Mouse (Mus musculus) left cerebral cortex, adult 8-10 months (tissue): ENCODE results near the gene Adgre5. TPM values are rescaled to one million over a fixed set of nuclear protein-coding genes. Genes with fewer than 3 reads are reported as not detected.

Experiments
- DNase-seq, 2 experiments: peaks; one replicate each; pipeline ENCODE4 v3.0.0; 2022; ENCODE audit warnings: low spot score in 2 of 2
- total RNA-seq, 4 experiments: library from RNA; stranded (reverse); gene quantifications; 2 replicates each; pipeline ENCODE4 v1.2.4; 2022

Gene Adgre5
- total RNA-seq, 4 experiments from 2014 or later, result 8.3 to 12.2 (median 8.8) TPM

- DNase-seq, result peak; percentile 69 to 72
These were observed 16.2 kb downstream of the Adgre5 start for GRCm38 (mm10) chr8:83724697-83725482.

- DNase-seq, result no peak
These were observed 17.6 kb downstream of the Adgre5 start for GRCm38 (mm10) chr8:83723447-83724083.

DNA sequence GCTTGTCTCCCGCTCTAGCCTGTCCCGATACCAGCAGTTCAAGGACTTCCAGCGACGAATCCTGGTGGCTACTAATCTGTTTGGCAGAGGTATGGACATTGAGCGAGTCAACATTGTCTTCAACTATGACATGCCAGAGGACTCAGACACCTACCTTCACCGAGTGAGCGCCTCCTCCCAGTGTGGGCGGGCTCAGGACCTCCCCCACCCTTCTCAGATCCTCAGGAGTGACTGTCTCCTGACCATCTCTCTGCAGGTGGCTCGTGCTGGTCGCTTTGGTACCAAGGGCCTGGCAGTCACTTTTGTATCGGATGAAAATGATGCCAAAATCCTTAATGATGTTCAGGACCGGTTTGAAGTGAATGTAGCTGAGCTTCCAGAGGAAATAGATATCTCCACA is 18.5 kb downstream of the Adgre5 start:
- no peak for DNase-seq

DNA sequence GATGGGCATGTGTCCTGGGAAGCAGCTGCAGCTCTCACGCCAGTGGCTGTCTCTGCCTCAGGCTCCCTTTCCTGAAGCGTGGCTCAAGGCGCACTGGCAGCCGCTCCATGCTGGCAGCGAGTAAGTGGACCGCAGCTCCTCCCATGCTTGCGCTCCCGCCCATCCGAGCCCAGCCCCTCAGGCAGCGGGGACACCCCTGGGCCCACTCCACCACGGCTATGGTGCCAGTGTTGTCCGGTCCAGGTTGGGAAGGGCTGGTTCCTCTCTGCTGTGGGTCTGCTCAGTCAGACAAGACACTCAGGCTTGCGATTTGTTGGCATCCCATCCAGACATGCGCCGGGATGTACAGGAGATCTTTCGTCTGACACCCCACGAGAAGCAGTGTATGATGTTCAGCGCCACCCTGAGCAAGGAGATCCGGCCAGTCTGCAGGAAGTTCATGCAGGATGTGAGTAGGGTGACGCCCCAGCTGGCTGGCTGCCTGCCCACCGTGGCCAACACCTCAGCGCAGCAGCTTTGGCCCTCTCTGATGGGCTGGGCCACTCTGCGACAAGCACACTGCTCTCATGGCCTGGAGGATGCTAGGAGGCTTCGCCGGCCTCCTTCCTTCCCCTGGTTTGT is 19.6 kb downstream of the Adgre5 start:
- no peak for DNase-seq

- no peak for DNase-seq
These were observed 21.4 kb downstream of the Adgre5 start for GRCm38 (mm10) chr8:83719693-83720092.

GRCm38 (mm10) chr8:83719048-83719447 is 22.1 kb downstream of the Adgre5 start:
- no peak for DNase-seq

GRCm38 (mm10) chr8:83716563-83716962 is 24.6 kb downstream of the Adgre5 start:
- no peak for DNase-seq

DNA sequence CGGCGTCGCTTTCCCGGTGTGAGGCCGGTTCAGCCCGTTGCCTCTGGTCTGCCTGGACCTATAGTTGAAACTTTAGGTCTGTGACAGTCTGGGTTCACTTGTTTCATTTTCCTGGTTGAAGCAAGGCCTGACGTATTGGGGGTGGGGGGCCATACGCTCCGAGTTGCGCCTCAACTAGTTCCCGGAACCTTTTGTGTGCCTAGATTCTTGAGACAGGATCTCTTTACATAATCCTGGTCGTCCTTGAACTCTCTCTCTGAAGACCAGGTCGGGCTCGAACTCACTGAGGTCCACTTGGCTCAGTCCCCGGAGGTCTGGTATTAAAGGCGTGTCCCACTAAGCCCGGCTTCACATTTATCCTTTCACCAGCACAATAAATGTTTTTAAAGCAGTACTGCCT is 25.4 kb downstream of the Adgre5 start:
- no peak for DNase-seq

- DNase-seq, result peak; percentile 93 to 99
These were observed 26.0 kb downstream of the Adgre5 start, which contains the start of gene Ddx39 for GRCm38 (mm10) chr8:83715031-83715690. Ddx39 (plus strand) TSS chr8:83715177.

DNA sequence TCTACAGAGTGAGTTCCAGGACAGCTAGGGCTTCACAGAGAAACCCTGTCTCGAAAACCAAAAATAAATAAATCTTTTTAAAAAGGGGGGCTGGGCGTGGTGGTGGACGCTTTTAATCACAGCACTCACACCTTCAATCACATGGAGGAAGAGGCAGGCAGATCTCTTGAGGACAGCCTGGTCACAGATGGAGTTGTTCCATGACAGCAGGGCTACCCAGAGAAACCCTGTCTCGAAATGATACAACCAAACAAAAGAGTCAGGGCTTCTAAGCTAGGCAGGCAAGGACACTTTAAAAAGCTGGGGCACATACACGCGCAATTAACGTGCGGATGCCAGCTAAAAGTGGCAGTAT is 26.5 kb downstream of the Adgre5 start:
- DNase-seq, result no peak

DNA sequence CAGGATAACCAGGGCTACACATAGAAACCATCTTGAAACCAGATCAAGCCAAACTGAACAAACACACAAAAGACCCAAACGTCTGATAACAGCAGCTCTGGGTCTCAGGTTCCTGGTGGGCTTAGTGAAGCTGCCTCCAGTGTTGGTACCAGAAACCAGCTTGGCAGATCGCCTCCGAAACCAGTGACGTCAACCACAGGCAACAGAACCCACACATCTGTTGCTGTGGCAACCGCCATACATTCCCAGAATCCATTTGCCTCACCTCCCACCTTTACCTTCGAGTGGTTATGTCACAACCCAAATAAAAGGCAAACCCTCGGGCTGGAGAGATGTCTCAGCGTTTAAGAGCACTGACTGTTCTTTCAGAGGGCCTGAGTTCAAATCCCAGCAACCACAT is 33.6 kb downstream of the Adgre5 start:
- DNase-seq, result peak in 1 of 2 experiments; percentile 64

- DNase-seq, result no peak
These were observed 34.7 kb downstream of the Adgre5 start for GRCm38 (mm10) chr8:83706411-83706810.

- no peak for DNase-seq
These were observed 37.7 kb downstream of the Adgre5 start for GRCm38 (mm10) chr8:83703426-83703825.

DNA sequence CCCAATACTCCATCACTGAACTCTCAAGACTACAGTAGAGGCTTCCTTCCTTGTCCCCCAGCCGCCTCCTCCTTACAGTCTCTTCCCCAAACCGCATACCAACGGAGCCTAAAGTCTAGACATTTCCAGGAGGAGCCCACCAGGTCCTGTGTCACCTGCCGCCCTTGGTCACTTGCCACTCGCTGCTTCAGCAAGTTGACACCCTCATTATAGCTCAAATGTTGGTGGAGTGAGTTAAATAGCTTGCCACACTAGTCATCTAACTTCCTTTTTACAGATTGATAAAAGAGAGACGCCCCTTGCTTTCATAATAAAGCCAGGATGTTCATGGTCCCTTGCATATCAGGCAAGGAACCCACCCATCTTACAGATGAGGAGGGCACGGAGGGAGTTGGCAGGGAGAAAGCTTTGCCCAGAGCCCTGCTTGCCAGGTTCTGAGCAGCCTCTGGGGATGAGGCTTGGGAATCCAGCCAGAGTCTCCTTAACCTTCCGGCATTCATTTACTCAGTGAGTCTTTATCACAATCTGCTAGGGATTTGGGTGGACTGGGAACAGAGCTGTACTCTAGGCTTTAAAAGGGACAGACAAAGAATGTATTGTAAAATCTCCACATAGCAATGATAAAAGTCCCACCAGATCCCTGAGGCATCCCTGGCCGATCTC is 40.6 kb downstream of the Adgre5 start:
- DNase-seq, result no peak

DNA sequence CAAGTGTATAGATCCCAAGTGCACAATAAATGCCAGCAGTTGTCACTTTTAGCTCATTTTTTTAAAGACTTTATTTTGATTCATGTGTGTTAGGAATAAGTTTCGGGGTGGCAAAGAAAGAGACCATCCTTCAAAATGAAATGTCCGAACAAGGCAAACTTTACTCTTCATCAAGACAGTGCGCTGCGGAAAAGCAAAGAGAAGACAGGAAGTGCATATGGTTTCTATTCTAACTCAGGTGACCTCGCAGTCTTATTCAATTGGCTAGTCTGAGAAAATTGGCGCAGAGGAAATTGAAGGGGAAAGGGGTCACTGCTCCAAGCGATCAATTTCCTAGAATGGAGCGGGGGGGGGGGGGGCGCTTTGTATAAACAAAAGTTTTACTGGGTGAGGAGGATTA is 41.6 kb downstream of the Adgre5 start:
- DNase-seq, result no peak

DNA sequence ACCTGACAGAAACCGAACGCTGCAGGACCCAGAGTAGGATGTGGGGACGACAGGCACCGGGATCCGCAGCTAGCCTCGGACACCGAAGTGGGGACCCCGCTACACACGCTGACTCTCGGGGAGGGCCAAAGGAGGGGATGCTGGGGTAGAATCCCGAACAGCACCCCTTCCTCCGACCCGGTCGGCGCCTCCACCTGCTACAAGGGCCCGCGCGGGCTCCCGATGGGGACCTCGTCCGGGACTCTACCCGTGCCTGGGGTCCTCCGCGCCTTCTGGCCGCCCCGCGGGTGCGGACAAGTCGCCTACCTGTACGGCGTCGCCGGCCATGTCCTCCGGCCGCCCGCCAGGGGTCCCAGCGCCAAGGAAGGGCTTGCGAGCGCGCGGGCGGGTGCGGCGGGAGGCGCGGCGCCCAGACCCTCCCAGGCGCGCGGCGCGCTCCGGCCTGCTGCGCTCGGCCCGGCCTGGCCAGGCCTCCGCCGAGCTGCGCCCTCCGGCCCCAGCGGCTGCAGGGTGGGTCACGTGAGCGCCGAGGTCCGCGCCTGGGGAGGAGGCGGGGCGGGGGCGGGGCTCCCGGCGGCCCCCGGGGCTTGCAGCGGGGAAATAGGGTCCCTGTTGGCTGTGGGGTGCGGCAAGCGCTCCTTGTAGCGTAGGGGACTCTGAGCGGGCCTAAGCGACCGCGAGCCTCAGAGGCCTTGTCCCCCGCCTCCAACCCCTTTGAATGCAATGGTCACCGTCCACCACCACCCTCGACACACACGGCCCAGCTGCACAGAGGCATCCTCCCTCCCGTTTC is 42.3 kb downstream of the Adgre5 start, which contains the start of gene Pkn1:
Gene Pkn1, minus strand, starts transcription at position 519 of the 793 bp plus-strand sequence.
- DNase-seq, result peak in 1 of 2 experiments; percentile 39

GRCm38 (mm10) chr8:83698291-83698660 is 42.9 kb downstream of the Adgre5 start:
- DNase-seq, result peak in 1 of 2 experiments; percentile 47

GRCm38 (mm10) chr8:83697374-83698220 is 43.5 kb downstream of the Adgre5 start:
- no peak for DNase-seq

DNA sequence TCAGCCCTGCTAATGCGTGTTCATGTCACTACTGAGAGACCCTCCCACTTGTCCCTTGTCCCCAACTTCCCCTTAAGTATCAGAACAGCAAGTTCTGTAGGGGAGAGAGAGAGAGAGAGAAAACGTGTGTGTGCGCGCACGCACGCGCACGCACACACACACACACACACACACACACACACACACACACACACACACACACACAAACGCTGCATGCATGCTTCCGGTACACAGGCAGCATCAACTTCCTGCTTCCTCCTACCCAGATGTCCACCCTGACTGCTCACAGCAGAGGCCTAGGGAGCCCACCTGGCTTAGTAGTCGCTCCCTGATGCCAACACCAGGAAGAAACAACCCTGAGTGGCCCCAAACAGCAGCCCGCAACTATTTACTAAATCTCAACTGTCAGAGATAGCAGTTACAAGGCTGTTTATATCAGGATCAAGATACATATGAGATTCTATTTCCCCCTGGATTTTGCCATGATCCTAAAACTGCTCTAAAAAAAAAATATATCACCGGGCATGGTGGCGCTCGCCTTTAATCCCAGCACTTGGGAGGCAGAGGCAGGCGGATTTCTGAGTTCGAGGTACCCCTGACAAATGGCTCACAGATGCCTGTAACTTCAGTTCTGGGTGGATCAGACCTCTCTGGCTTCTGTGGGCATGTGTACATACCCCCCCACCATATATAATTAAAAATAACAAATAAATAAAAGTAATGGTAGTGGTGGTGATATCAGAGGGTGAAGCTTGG is 45.6 kb downstream of the Adgre5 start:
- DNase-seq, result no peak
